Mouse (Mus musculus): ENCODE data around the gene Ms4a6c. TPM values are rescaled to one million over a fixed set of nuclear protein-coding genes. Genes with fewer than 3 reads are reported as not detected.
"Not testable (repeated sequence)": the region's sequence is repeated elsewhere in the genome, so short reads cannot be mapped to it uniquely, and the experiment has no call there.

Gene Ms4a6c
- total and polyA plus RNA-seq, 3 experiments = 5.0 to 20.0 (median 14.3) TPM

GRCm38 (mm10) chr19:11466471-11466870, 2.7 kb upstream of the Ms4a6c start:
- Histone ChIP-seq H3K27ac (ENCODE audit: insufficient read depth, low read depth) (no peak overlapping the region), H3K4me3 (replicated peaks in 1 of 3; ENCODE audit: low read depth in 2 of 3, low read length in 2 of 3, poor library complexity in 1 of 3) (no peak overlapping the region), H3K79me2 (replicated peaks; ENCODE audit: control insufficient read depth, extremely low read depth, insufficient read depth, poor library complexity, severe bottlenecking) (no peaks in the 10 kb centered on the region), H3K4me1 (ENCODE audit: control insufficient read depth in 1 of 2, insufficient read depth in 2 of 2) (peaks cover 12 to 52% of the 10 kb centered on the region in 2 experiments; a peak in 3 of 4 replicates), H3K9ac (ENCODE audit: insufficient read depth, low read depth) (no peak overlapping the region), H3K4me2 (ENCODE audit: insufficient read depth, low read depth, poor library complexity, severe bottlenecking) (peak overlapping the region; percentile 67; the same call in 1 of the 2 replicates), H3K36me3 (replicated peaks in 1 of 2; ENCODE audit: control insufficient read depth in 1 of 2, insufficient read depth in 1 of 2, low read length in 1 of 2) (no peaks in the 10 kb centered on the region), H3K9me3 (replicated peaks; ENCODE audit: low read length) (no peaks in the 10 kb centered on the region), H3K27me3 (replicated peaks) (no peaks in the 10 kb centered on the region)
- no peak for DNase-seq (ENCODE audit: extremely low read depth)
- dilution Hi-C loops (cut with MboI; ENCODE audit: extremely low pct_ligation_motif_present, extremely low pct_unique_long_range_greater_than_20kb, low sequenced_read_pairs) = no loop called here
- TF ChIP-seq MAZ (IDR thresholded peaks at IDR 0.05; ENCODE audit: low read depth, low read length) = no peak
- TF ChIP-seq SMC3 (IDR thresholded peaks at IDR 0.05; ENCODE audit: low read depth, low read length) = no peak
- no peak for TF ChIP-seq ZNF384 (IDR thresholded peaks at IDR 0.05; ENCODE audit: low read depth, low read length)
- TF ChIP-seq JUND (conservative IDR thresholded peaks at IDR 0.05; ENCODE audit: low read depth, low read length) = no peak
- TF ChIP-seq BHLHE40 (IDR thresholded peaks at IDR 0.05; ENCODE audit: low read depth, low read length) = no peak
- no peak for TF ChIP-seq NRF1 (IDR thresholded peaks at IDR 0.05; ENCODE audit: low read depth, low read length)
- TF ChIP-seq MYC (IDR thresholded peaks at IDR 0.05; ENCODE audit: low read depth, low read length) = no peak
- TF ChIP-seq ZC3H11A (IDR thresholded peaks at IDR 0.05; ENCODE audit: low read depth, low read length) = no peak
- TF ChIP-seq MAX (IDR thresholded peaks at IDR 0.05; ENCODE audit: low read length) = no peak
- no peak for TF ChIP-seq EP300 (IDR thresholded peaks at IDR 0.05; ENCODE audit: low read length)
- TF ChIP-seq ETS1 (conservative IDR thresholded peaks at IDR 0.05; ENCODE audit: low read depth, low read length) = no peak
- no peak for TF ChIP-seq NELFE (IDR thresholded peaks at IDR 0.05; ENCODE audit: low read depth, low read length)
- no peak for TF ChIP-seq TBP (conservative IDR thresholded peaks at IDR 0.05; ENCODE audit: low read depth, low read length)
- no peak for TF ChIP-seq E2F4 (IDR thresholded peaks at IDR 0.05; ENCODE audit: insufficient replicate concordance, low read depth, low read length)
- no peak for TF ChIP-seq MAFK (IDR thresholded peaks at IDR 0.05; ENCODE audit: insufficient replicate concordance, low read length)
- no peak for TF ChIP-seq TCF12 (IDR thresholded peaks at IDR 0.05; ENCODE audit: low read depth, low read length)
- TF ChIP-seq JUN (IDR thresholded peaks at IDR 0.05; ENCODE audit: insufficient read depth, low read depth, low read length) = no peak
- no peak for TF ChIP-seq USF1 (IDR thresholded peaks at IDR 0.05; ENCODE audit: low read depth, low read length)
- in situ Hi-C loops (cut with MboI; ENCODE audit: low pct_ligation_motif_present, low pct_unique_long_range_greater_than_20kb, low sequenced_read_pairs) = loop anchor here (10.0 kb wide), 1 partner anchor 62 kb away; the partner anchor contains the start of gene Ms4a4c

DNA sequence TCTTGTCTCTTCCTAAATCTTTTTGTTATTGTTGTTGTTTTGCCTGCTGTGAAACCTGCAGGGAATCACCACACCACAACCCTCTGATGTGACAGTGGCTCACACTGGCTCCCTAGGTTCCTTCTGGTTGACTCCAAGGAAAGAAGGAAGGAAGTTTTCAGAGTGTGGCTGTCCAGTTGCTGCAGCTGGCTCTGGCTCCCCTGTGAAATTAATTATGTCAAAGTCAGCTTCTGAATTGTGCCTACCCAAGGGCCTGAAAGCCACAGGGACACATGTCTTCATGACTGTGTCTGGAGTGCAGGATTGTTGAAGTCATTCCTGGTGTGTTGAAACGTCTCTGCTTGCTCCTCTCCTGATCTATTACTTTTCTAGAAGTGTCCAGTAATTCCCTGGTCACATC, 805 bp upstream of the Ms4a6c start:
- H3K9me3 ChIP-seq (replicated peaks; ENCODE audit: low read length); H3K27ac ChIP-seq (ENCODE audit: insufficient read depth, low read depth); H3K36me3 ChIP-seq (replicated peaks in 1 of 2; ENCODE audit: control insufficient read depth in 1 of 2, insufficient read depth in 1 of 2, low read length in 1 of 2); H3K79me2 ChIP-seq (replicated peaks; ENCODE audit: control insufficient read depth, extremely low read depth, insufficient read depth, poor library complexity, severe bottlenecking); dilution Hi-C loops (cut with MboI; ENCODE audit: extremely low pct_ligation_motif_present, extremely low pct_unique_long_range_greater_than_20kb, low sequenced_read_pairs); H3K9ac ChIP-seq (ENCODE audit: insufficient read depth, low read depth); DNase-seq (ENCODE audit: extremely low read depth); H3K27me3 ChIP-seq (replicated peaks); H3K4me3 ChIP-seq (replicated peaks in 1 of 3; ENCODE audit: low read depth in 2 of 3, low read length in 2 of 3, poor library complexity in 1 of 3); H3K4me2 ChIP-seq (ENCODE audit: insufficient read depth, low read depth, poor library complexity, severe bottlenecking): not testable (repeated sequence)
- in situ Hi-C loops (cut with MboI; ENCODE audit: low pct_ligation_motif_present, low pct_unique_long_range_greater_than_20kb, low sequenced_read_pairs) = loop anchor here (10.0 kb wide), 1 partner anchor 64 kb away; the partner anchor contains the start of gene Ms4a4c
- H3K4me1 ChIP-seq (ENCODE audit: control insufficient read depth in 1 of 2, insufficient read depth in 2 of 2) = peaks cover 8 to 61% of the 10 kb centered on the region in 2 experiments; a peak in 3 of 4 replicates

All from CH12.LX (cell line).